Mouse (Mus musculus): ENCODE data around the gene Zbtb32. TPM values are rescaled to one million over a fixed set of nuclear protein-coding genes. Genes with fewer than 3 reads are reported as not detected.

Zbtb32 gene
- total and polyA plus RNA-seq, 3 experiments, result 20.1 to 32.8 TPM; not detected in 1

GRCm38 (mm10) chr7:30629013-30629412 lies 30.3 kb upstream of the Zbtb32 start:
- peaks cover 6 to 10% of the 10 kb centered on the region in 2 experiments for H3K27me3 ChIP-seq (ENCODE audit: control insufficient read depth in 1 of 2, insufficient read depth in 2 of 2, low read length in 2 of 2)
- H3K4me3 ChIP-seq (ENCODE audit: control insufficient read depth in 1 of 2, insufficient read depth in 1 of 2, low read depth in 2 of 2, low read length in 2 of 2), result no peak overlapping the region
- peaks cover 18% of the 10 kb centered on the region for H3K79me2 ChIP-seq (ENCODE audit: control insufficient read depth, insufficient read depth, low read length, poor library complexity)
- peaks cover 2 to 13% of the 10 kb centered on the region in 2 experiments; a peak in 2 of 4 replicates for H3K36me3 ChIP-seq (ENCODE audit: control insufficient read depth in 1 of 2, insufficient read depth in 2 of 2, low read length in 2 of 2)
- no peak overlapping the region for H3K9ac ChIP-seq (ENCODE audit: control insufficient read depth, low read depth, low read length, poor library complexity, severe bottlenecking)
- H3K27ac ChIP-seq (ENCODE audit: control insufficient read depth, low read depth, low read length), result no peak overlapping the region
- no peaks in the 10 kb centered on the region for H3K9me3 ChIP-seq (replicated peaks; ENCODE audit: insufficient read depth, low read length)
- H3K4me1 ChIP-seq (ENCODE audit: control insufficient read depth in 1 of 2, insufficient read depth in 2 of 2, low read length in 2 of 2), result peaks cover 0 to 6% of the 10 kb centered on the region in 2 experiments; a peak in 2 of 4 replicates
- no peak for DNase-seq (ENCODE audit: low read depth, low spot score)
- TF ChIP-seq ZNF384 (IDR thresholded peaks at IDR 0.05; ENCODE audit: low read depth, low read length) (no peak), JUND (IDR thresholded peaks at IDR 0.05; ENCODE audit: low read depth, low read length) (no peak), NELFE (IDR thresholded peaks at IDR 0.05; ENCODE audit: low read depth, low read length) (no peak), USF2 (IDR thresholded peaks at IDR 0.05; ENCODE audit: borderline replicate concordance in 1 of 2, insufficient read depth in 1 of 2, low read depth in 1 of 2, low read length in 2 of 2) (no peak), ZC3H11A (IDR thresholded peaks at IDR 0.05; ENCODE audit: low read depth, low read length) (no peak), MAZ (IDR thresholded peaks at IDR 0.05; ENCODE audit: low read depth, low read length) (no peak), USF1 (IDR thresholded peaks at IDR 0.05; ENCODE audit: low read depth, low read length) (no peak), GABPA (IDR thresholded peaks at IDR 0.05; ENCODE audit: low read depth, low read length) (no peak), CHD2 (IDR thresholded peaks at IDR 0.05; ENCODE audit: low read length) (no peak), MYB (IDR thresholded peaks at IDR 0.05; ENCODE audit: low read depth, low read length) (no peak), BHLHE40 (IDR thresholded peaks at IDR 0.05; ENCODE audit: borderline replicate concordance, low read depth, low read length) (no peak), ZMIZ1 (IDR thresholded peaks at IDR 0.05; ENCODE audit: low read depth, low read length) (no peak), SMC3 (IDR thresholded peaks at IDR 0.05; ENCODE audit: low read depth, low read length) (no peak), E2F4 (IDR thresholded peaks at IDR 0.05; ENCODE audit: borderline replicate concordance, low read depth, low read length) (no peak), POLR2A (IDR thresholded peaks at IDR 0.05; ENCODE audit: control insufficient read depth in 1 of 2, insufficient read depth in 1 of 2, low read depth in 1 of 2, low read length in 2 of 2, poor library complexity in 1 of 2) (no peak), POLR2AphosphoS5 (IDR thresholded peaks at IDR 0.05; ENCODE audit: borderline replicate concordance, low read depth, low read length) (no peak)

- H3K79me2 ChIP-seq (ENCODE audit: control insufficient read depth, insufficient read depth, low read length, poor library complexity), result peaks cover 20% of the 10 kb centered on the region
- H3K9ac ChIP-seq (ENCODE audit: control insufficient read depth, low read depth, low read length, poor library complexity, severe bottlenecking), result peak overlapping the region; percentile 62
- no peak for DNase-seq (ENCODE audit: low read depth, low spot score)
- H3K9me3 ChIP-seq (replicated peaks; ENCODE audit: insufficient read depth, low read length), result no peaks in the 10 kb centered on the region
- no peak overlapping the region for H3K27ac ChIP-seq (ENCODE audit: control insufficient read depth, low read depth, low read length)
- no peak for TF ChIP-seq MEF2A (IDR thresholded peaks at IDR 0.05; ENCODE audit: extremely low read depth, insufficient replicate concordance, low read depth, low read length, poor library complexity, severe bottlenecking)
- TF ChIP-seq RAD21 (IDR thresholded peaks at IDR 0.05; ENCODE audit: low read depth, low read length), result no peak
- TF ChIP-seq MYB (IDR thresholded peaks at IDR 0.05; ENCODE audit: low read depth, low read length), result no peak
- TF ChIP-seq POLR2AphosphoS5 (IDR thresholded peaks at IDR 0.05; ENCODE audit: borderline replicate concordance, low read depth, low read length), result no peak
- no peak for TF ChIP-seq RCOR1 (IDR thresholded peaks at IDR 0.05; ENCODE audit: low read depth, low read length)
- TF ChIP-seq HCFC1 (IDR thresholded peaks at IDR 0.05; ENCODE audit: low read depth, low read length), result no peak
- no peak for TF ChIP-seq USF2 (IDR thresholded peaks at IDR 0.05; ENCODE audit: borderline replicate concordance in 1 of 2, insufficient read depth in 1 of 2, low read depth in 1 of 2, low read length in 2 of 2)
- TF ChIP-seq ZMIZ1 (IDR thresholded peaks at IDR 0.05; ENCODE audit: low read depth, low read length), result no peak
- peak overlapping the region; percentile 58 to 59; a peak in 3 of 4 replicates for H3K4me3 ChIP-seq (ENCODE audit: control insufficient read depth in 1 of 2, insufficient read depth in 1 of 2, low read depth in 2 of 2, low read length in 2 of 2)
- peaks cover 5% of the 10 kb centered on the region in 2 experiments for H3K27me3 ChIP-seq (ENCODE audit: control insufficient read depth in 1 of 2, insufficient read depth in 2 of 2, low read length in 2 of 2)
- peaks cover 5 to 13% of the 10 kb centered on the region in 2 experiments for H3K36me3 ChIP-seq (ENCODE audit: control insufficient read depth in 1 of 2, insufficient read depth in 2 of 2, low read length in 2 of 2)
- H3K4me1 ChIP-seq (ENCODE audit: control insufficient read depth in 1 of 2, insufficient read depth in 2 of 2, low read length in 2 of 2), result peaks cover 0 to 6% of the 10 kb centered on the region in 2 experiments; a peak in 2 of 4 replicates
Measured at GRCm38 (mm10) chr7:30626647-30627046, 27.9 kb upstream of the Zbtb32 start.
